Mouse (Mus musculus): ENCODE results near the gene Cdh4. TPM values are rescaled to one million over a fixed set of nuclear protein-coding genes. Genes with fewer than 3 reads are reported as not detected.

Cdh4 gene
- polyA plus RNA-seq, 1 experiment from 2014 or later: 0.61 TPM

GRCm38 (mm10) chr2:179721534-179722516 lies 279.6 kb downstream of the Cdh4 start:
- Histone ChIP-seq H3K27me3 (ENCODE audit: insufficient read depth, low read length) (no peaks in the 10 kb centered on the region), H3K27ac (ENCODE audit: low read depth) (no peak overlapping the region), H3K9me3 (ENCODE audit: low read length) (no peaks in the 10 kb centered on the region), H3K4me3 (ENCODE audit: low read depth, low read length) (no peak overlapping the region), H3K9ac (replicated peaks) (no peak overlapping the region), H3K36me3 (replicated peaks; ENCODE audit: insufficient read depth, low read length) (no peaks in the 10 kb centered on the region), H3K4me2 (ENCODE audit: low read depth, low read length) (no peak overlapping the region), H3K4me1 (ENCODE audit: insufficient read depth) (no peaks in the 10 kb centered on the region)
- DNase-seq (no peak), ATAC-seq (no peak)
- TF ChIP-seq CTCF (IDR thresholded peaks at IDR 0.05; ENCODE audit: low read depth) (no peak), EP300 (IDR thresholded peaks at IDR 0.05; ENCODE audit: low read depth) (no peak)
- 59% methylated on average over 18 of the region's 18 CpGs for WGBS (ENCODE audit: insufficient replicate concordance)

- H3K27ac ChIP-seq (ENCODE audit: low read depth): no peak overlapping the region
- TF ChIP-seq EP300 (IDR thresholded peaks at IDR 0.05; ENCODE audit: low read depth) (no peak), CTCF (IDR thresholded peaks at IDR 0.05; ENCODE audit: low read depth) (peak; percentile 22)
- ATAC-seq: no peak
- H3K9me3 ChIP-seq (ENCODE audit: low read length): no peaks in the 10 kb centered on the region
- H3K4me3 ChIP-seq (ENCODE audit: low read depth, low read length): no peak overlapping the region
- no peaks in the 10 kb centered on the region for H3K27me3 ChIP-seq (ENCODE audit: insufficient read depth, low read length)
- 46% methylated on average over 4 of the region's 4 CpGs for WGBS (ENCODE audit: insufficient replicate concordance)
- no peak overlapping the region for H3K9ac ChIP-seq (replicated peaks)
- no peaks in the 10 kb centered on the region for H3K36me3 ChIP-seq (replicated peaks; ENCODE audit: insufficient read depth, low read length)
- H3K4me1 ChIP-seq (ENCODE audit: insufficient read depth): no peaks in the 10 kb centered on the region
- DNase-seq: no peak
- H3K4me2 ChIP-seq (ENCODE audit: low read depth, low read length): no peak overlapping the region
These were observed 280.6 kb downstream of the Cdh4 start for GRCm38 (mm10) chr2:179722776-179723386.

GRCm38 (mm10) chr2:179723401-179723800 lies 281.2 kb downstream of the Cdh4 start:
- no peaks in the 10 kb centered on the region for H3K9me3 ChIP-seq (ENCODE audit: low read length)
- H3K4me2 ChIP-seq (ENCODE audit: low read depth, low read length): no peak overlapping the region
- WGBS (ENCODE audit: insufficient replicate concordance): 75% methylated on average over 8 of the region's 8 CpGs
- H3K36me3 ChIP-seq (replicated peaks; ENCODE audit: insufficient read depth, low read length): no peaks in the 10 kb centered on the region
- H3K27me3 ChIP-seq (ENCODE audit: insufficient read depth, low read length): no peaks in the 10 kb centered on the region
- DNase-seq (no peak), ATAC-seq (no peak)
- no peak overlapping the region for H3K27ac ChIP-seq (ENCODE audit: low read depth)
- TF ChIP-seq EP300 (IDR thresholded peaks at IDR 0.05; ENCODE audit: low read depth) (no peak), CTCF (IDR thresholded peaks at IDR 0.05; ENCODE audit: low read depth) (no peak)
- no peaks in the 10 kb centered on the region for H3K4me1 ChIP-seq (ENCODE audit: insufficient read depth)
- H3K9ac ChIP-seq (replicated peaks): no peak overlapping the region
- no peak overlapping the region for H3K4me3 ChIP-seq (ENCODE audit: low read depth, low read length)

- Histone ChIP-seq H3K4me2 (ENCODE audit: low read depth, low read length) (no peak overlapping the region), H3K27me3 (ENCODE audit: insufficient read depth, low read length) (no peaks in the 10 kb centered on the region), H3K4me3 (ENCODE audit: low read depth, low read length) (no peak overlapping the region), H3K4me1 (ENCODE audit: insufficient read depth) (no peaks in the 10 kb centered on the region), H3K9me3 (ENCODE audit: low read length) (no peaks in the 10 kb centered on the region), H3K27ac (ENCODE audit: low read depth) (no peak overlapping the region), H3K36me3 (replicated peaks; ENCODE audit: insufficient read depth, low read length) (no peaks in the 10 kb centered on the region), H3K9ac (replicated peaks) (no peak overlapping the region)
- WGBS (ENCODE audit: insufficient replicate concordance): 56% methylated on average over 8 of the region's 8 CpGs
- ATAC-seq: no peak
- TF ChIP-seq EP300 (IDR thresholded peaks at IDR 0.05; ENCODE audit: low read depth): no peak
- TF ChIP-seq CTCF (IDR thresholded peaks at IDR 0.05; ENCODE audit: low read depth): peak; percentile 46
- no peak for DNase-seq
These were observed 286.8 kb downstream of the Cdh4 start for GRCm38 (mm10) chr2:179729002-179729401.

GRCm38 (mm10) chr2:179729802-179730201 lies 287.6 kb downstream of the Cdh4 start:
- Histone ChIP-seq H3K36me3 (replicated peaks; ENCODE audit: insufficient read depth, low read length) (no peaks in the 10 kb centered on the region), H3K4me2 (ENCODE audit: low read depth, low read length) (no peak overlapping the region), H3K27me3 (ENCODE audit: insufficient read depth, low read length) (no peaks in the 10 kb centered on the region), H3K4me1 (ENCODE audit: insufficient read depth) (no peaks in the 10 kb centered on the region), H3K4me3 (ENCODE audit: low read depth, low read length) (no peak overlapping the region), H3K9ac (replicated peaks) (no peak overlapping the region), H3K27ac (ENCODE audit: low read depth) (no peak overlapping the region), H3K9me3 (ENCODE audit: low read length) (no peaks in the 10 kb centered on the region)
- TF ChIP-seq CTCF (IDR thresholded peaks at IDR 0.05; ENCODE audit: low read depth): no peak
- TF ChIP-seq EP300 (IDR thresholded peaks at IDR 0.05; ENCODE audit: low read depth): no peak
- DNase-seq (no peak), ATAC-seq (no peak)
- WGBS (ENCODE audit: insufficient replicate concordance): 82% methylated on average over 4 of the region's 4 CpGs

- no peak overlapping the region for H3K4me2 ChIP-seq (ENCODE audit: low read depth, low read length)
- H3K9me3 ChIP-seq (ENCODE audit: low read length): no peaks in the 10 kb centered on the region
- no peaks in the 10 kb centered on the region for H3K27me3 ChIP-seq (ENCODE audit: insufficient read depth, low read length)
- no peaks in the 10 kb centered on the region for H3K4me1 ChIP-seq (ENCODE audit: insufficient read depth)
- H3K36me3 ChIP-seq (replicated peaks; ENCODE audit: insufficient read depth, low read length): no peaks in the 10 kb centered on the region
- WGBS (ENCODE audit: insufficient replicate concordance): 55% methylated on average over 16 of the region's 16 CpGs
- no peak overlapping the region for H3K27ac ChIP-seq (ENCODE audit: low read depth)
- DNase-seq (no peak), ATAC-seq (no peak)
- H3K9ac ChIP-seq (replicated peaks): no peak overlapping the region
- no peak overlapping the region for H3K4me3 ChIP-seq (ENCODE audit: low read depth, low read length)
- TF ChIP-seq EP300 (IDR thresholded peaks at IDR 0.05; ENCODE audit: low read depth): no peak
- TF ChIP-seq CTCF (IDR thresholded peaks at IDR 0.05; ENCODE audit: low read depth): no peak
These were observed 291.1 kb downstream of the Cdh4 start for GRCm38 (mm10) chr2:179733141-179733831.
